In the genomic region with DNA sequence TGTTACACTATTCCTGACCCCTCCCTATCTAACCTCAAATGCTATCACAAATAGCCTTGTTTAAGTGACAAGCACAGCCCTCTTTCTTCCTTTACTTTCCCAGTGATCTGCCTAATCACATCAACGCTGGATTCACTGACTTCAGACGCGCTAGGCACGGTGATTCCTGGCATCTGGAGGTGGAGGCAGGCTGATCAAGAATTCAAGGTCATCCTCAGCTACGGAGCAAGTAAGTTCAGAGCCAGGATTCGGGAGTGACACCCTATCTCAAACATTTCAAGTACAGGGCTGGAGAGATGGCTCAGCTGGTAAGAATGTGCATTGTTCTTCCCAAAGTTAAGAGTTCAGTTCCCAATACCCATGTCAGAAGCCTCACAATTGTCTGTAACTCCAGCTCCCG, we compare ENCODE assay signal across 11 mouse cellular contexts. TPM values are rescaled to one million over a fixed set of nuclear protein-coding genes. Genes with fewer than 3 reads are reported as not detected.
"Had no signal": no experiment of that assay in that cellular context is flagged by ENCODE, and none has a peak within 500 bp of the region (broad histone marks: within the 10 kb centered on the region; RNA-seq: fewer than 3 reads in every experiment).

No protein-coding gene starts in this region.

- H3K4me2 ChIP-seq: limb, embryonic 12.5 days; liver, embryonic 15.5 days; midbrain, embryonic 13.5 days had no signal

- H3K4me3 ChIP-seq: limb, embryonic 12.5 days; liver, embryonic 15.5 days; midbrain, embryonic 13.5 days had no signal

- H3K9me3 ChIP-seq: limb, embryonic 12.5 days; liver, embryonic 15.5 days; midbrain, embryonic 13.5 days had no signal

- H3K4me1 ChIP-seq: limb, embryonic 12.5 days had no signal

- DNase-seq: layer of hippocampus, adult 9-11 months; layer of hippocampus, postnatal 36 days; liver; lung, adult 2 months; lung, postnatal 36 days; right cerebral cortex, postnatal 14 days; thymus, postnatal 36 days had no signal

- H3K36me3 ChIP-seq: limb, embryonic 12.5 days; liver, embryonic 15.5 days; midbrain, embryonic 13.5 days had no signal

- ATAC-seq: midbrain, embryonic 13.5 days had no signal

- H3K27me3 ChIP-seq: limb, embryonic 12.5 days; liver, embryonic 15.5 days; midbrain, embryonic 13.5 days had no signal

- H3K9ac ChIP-seq: limb, embryonic 12.5 days; liver, embryonic 15.5 days; midbrain, embryonic 13.5 days had no signal

- H3K27ac ChIP-seq: limb, embryonic 12.5 days; liver, embryonic 15.5 days; midbrain, embryonic 13.5 days had no signal

RNA-seq across cellular contexts. Expression of gene D130043K22Rik, which starts 18.8 kb away (rescaled TPM):
- total RNA-seq: megakaryocyte progenitor cell, adult 5-6 weeks had no signal
